Mouse (Mus musculus) ES-E14 (cell line): ENCODE results near the gene Bcr.

Source experiments
- CHD2 ChIP-seq: IDR thresholded peaks from 2 replicates; pipeline ENCODE4 v1.6.1; 2014; ENCODE audit warnings: mild to moderate bottlenecking, low read depth, low read length, inconsistent platforms
- ZC3H11A ChIP-seq: IDR thresholded peaks from 2 replicates; pipeline ENCODE4 v1.6.1; 2012; ENCODE audit warnings: low read depth, mild to moderate bottlenecking, inconsistent platforms, low read length, borderline replicate concordance
- ZNF384 ChIP-seq: IDR thresholded peaks from 2 replicates; pipeline ENCODE4 v1.6.1; 2012; ENCODE audit warnings: low read depth, low read length, inconsistent platforms

DNA sequence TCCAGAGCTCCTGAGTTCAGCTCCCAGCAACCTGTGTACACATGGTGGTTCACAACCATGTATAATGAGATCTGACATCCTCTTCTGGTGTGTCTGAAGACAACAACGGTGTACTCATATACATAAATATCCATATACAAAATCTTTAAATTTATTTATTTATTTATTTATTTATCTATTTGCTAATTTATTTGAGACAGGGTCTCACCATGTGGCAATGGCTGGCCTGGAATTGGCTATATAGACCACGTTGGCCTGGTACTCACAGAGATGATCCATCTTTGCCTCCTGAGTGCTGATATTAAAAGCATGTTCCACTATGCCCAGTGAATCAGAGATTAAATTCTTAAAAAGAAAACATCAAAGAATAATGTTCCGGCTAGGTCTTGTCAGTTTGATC lies 150.4 kb downstream of the Bcr start:
- TF ChIP-seq CHD2 (no peak), ZC3H11A (no peak), ZNF384 (no peak)
